Mouse (Mus musculus) hindbrain, embryonic 12.5 days (tissue): Measurements from ENCODE around the gene BC030867. TPM values are rescaled to one million over a fixed set of nuclear protein-coding genes. Genes with fewer than 3 reads are reported as not detected.
"Not testable (repeated sequence)": the region's sequence is repeated elsewhere in the genome, so short reads cannot be mapped to it uniquely, and the experiment has no call there.

ENCODE experiments used
- ATAC-seq: fragments of 200-750 bp; cut with Nextera tagmentation; 2 replicates; pipeline ENCODE4 v1.8.0; 2017; ENCODE audit warnings: moderate TSS enrichment; ENCODE audit not compliant: low FRiP score
- H3K27ac ChIP-seq: fragments of 300-500 bp; sonication (generic); 2 replicates; pipeline ENCODE4 v1.5.1; 2016; ENCODE audit warnings: mild to moderate bottlenecking
- H3K27me3 ChIP-seq: fragments of 300-500 bp; sonication (generic); 2 replicates; pipeline ENCODE4 v1.6.1; 2016; ENCODE audit warnings: mild to moderate bottlenecking
- H3K36me3 ChIP-seq: fragments of 300-500 bp; sonication (generic); 2 replicates; pipeline ENCODE4 v1.6.1; 2016; ENCODE audit warnings: mild to moderate bottlenecking
- H3K4me1 ChIP-seq: fragments of 300-500 bp; sonication (generic); 2 replicates; pipeline ENCODE4 v1.6.1; 2016
- H3K4me2 ChIP-seq: fragments of 300-500 bp; sonication (generic); replicated peaks from 2 replicates; pipeline ENCODE4 v1.6.1; 2016; ENCODE audit warnings: mild to moderate bottlenecking
- H3K4me3 ChIP-seq: fragments of 300-500 bp; sonication (generic); 2 replicates; pipeline ENCODE4 v1.5.1; 2016; ENCODE audit warnings: mild to moderate bottlenecking
- H3K9ac ChIP-seq: fragments of 300-500 bp; sonication (generic); 2 replicates; pipeline ENCODE4 v1.6.1; 2016; ENCODE audit warnings: mild to moderate bottlenecking, moderate library complexity
- H3K9me3 ChIP-seq: fragments of 300-500 bp; sonication (generic); replicated peaks from 2 replicates; pipeline ENCODE4 v1.6.1; 2016; ENCODE audit warnings: mild to moderate bottlenecking
- WGBS: fragments of 180-500 bp; shearing (Covaris S2); methylation state at CpG from one replicate; pipeline ENCODE4 v1.1.7; 2016; 5-methylcytosine and 5-hydroxymethylcytosine counted together
- polyA plus RNA-seq: library from polyadenylated mRNA; unstranded; fragments of >200 nt; fragmentation: Nextera tagmentation; extraction: Ambion mirVana; gene quantifications from 2 replicates; pipeline ENCODE4 v1.2.1, GENCODE M21; 2016

Gene BC030867
- polyA plus RNA-seq, 1 experiment from 2014 or later, result 12.5 TPM

DNA sequence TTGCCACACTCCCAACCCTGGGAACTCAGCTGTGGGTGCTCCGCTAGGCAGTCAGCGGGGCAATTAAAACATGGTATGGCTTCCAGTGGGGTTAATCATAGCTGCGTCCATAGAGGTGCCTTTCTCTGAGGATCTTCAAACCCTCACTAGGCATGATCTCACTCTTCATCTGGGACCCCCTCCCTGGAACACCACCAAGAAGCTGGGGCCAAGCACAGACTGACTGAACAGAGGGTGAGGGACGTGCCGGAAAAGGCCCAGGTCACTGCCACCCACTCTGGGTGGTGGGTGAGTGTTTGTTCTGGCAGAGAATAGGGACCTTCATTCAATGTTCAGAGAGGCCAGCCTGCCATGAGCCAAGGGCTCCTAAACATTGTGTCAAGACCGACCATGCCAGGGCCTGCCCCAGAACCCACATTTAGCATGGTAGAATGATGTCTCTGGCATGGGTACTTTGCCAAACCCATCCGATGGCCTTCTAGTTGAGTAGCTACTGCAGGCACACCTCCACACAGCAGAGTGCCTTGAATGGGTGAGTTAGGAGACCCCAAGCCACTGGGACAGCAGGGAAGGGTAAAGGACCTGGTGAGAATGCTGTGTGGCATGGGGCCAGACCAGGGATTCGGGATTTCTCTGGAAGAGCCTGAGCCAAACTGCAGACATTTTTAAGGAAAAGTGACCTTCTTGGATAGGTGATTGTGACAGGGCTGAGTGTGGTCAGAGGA lies 18.1 kb downstream of the BC030867 start:
- H3K36me3 ChIP-seq, result no peaks in the 10 kb centered on the region; the same call in 1 of the 2 replicates
- H3K4me2 ChIP-seq, result no peak overlapping the region
- H3K9me3 ChIP-seq, result no peaks in the 10 kb centered on the region
- H3K27ac ChIP-seq, result no peak overlapping the region
- ATAC-seq, result no peak
- peaks cover 3% of the 10 kb centered on the region; the same call in 1 of the 2 replicates for H3K4me1 ChIP-seq
- no peaks in the 10 kb centered on the region for H3K27me3 ChIP-seq
- 92% methylated on average over 8 of the region's 8 CpGs for WGBS
- H3K4me3 ChIP-seq, result no peak overlapping the region
- H3K9ac ChIP-seq, result no peak overlapping the region

DNA sequence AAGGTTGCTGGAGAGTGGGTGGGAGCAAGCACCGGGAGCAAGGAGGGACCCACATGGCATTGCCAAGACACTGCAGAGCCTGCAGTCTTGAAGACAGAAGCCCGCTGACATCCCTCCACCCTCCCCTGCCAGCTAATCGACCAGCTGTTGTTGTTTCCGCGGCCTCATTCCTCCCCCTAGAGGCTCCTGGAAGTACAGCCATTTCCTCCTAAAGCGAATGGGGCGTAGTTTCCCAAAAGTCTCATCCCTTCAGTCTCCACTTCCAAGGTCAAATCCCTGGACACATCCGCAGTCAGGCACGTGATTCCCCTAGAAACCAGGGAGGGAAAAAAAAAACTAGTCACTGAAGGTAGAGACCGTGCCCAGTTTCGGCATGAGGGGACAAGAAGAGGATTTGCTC lies 18.8 kb downstream of the BC030867 start:
- H3K36me3 ChIP-seq, result no peaks in the 10 kb centered on the region
- H3K9ac ChIP-seq, result no peak overlapping the region
- WGBS, result 7% methylated on average over 11 of the region's 11 CpGs

DNA sequence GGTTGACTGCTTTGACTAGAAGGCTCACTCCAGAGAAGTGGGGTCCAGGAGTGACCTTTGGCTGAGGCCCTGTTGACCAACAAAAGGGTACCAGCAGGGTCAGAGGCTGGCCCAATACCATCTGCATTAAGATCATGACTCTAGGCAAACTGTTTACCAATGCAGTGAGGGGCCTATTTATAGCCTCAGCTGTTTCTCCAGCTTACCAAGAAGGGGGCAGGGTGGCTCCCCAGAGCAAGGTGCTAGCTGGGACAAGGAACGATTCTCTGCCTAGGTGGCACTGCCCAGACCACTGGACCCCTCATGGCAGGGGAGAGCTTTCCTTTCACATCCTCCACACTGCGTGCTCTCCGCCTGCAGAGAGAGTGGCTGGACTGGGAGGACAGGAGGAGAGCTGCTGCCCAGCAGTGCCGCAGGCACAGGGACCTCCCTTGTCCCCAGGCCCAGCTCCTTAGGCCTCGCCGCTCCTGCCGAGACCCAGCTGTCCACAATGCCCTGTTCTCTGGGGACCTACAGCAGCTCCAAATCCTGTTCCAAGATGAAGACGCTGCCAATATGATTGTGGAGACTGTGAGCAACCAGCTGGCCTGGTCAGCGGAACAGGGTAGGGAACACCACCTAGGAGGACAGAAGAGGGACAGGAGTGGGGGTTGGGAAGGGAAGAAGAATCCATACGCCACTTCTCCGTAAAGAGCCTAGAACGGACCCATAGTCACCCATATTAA lies 20.0 kb downstream of the BC030867 start, which contains the start of gene Asb16:
TSS of gene Asb16 (plus strand) at position 224 of the 725 bp plus-strand sequence.
- Histone ChIP-seq H3K9me3 (no peaks in the 10 kb centered on the region), H3K27me3 (no peaks in the 10 kb centered on the region), H3K4me1 (peaks cover 3% of the 10 kb centered on the region; the same call in 1 of the 2 replicates), H3K27ac (no peak within 1 kb of the TSS), H3K4me2 (no peak within 1 kb of the TSS), H3K36me3 (no peaks in the 10 kb centered on the region), H3K9ac (no peak within 1 kb of the TSS), H3K4me3 (no peak within 1 kb of the TSS)
- 84% methylated on average over 12 of the region's 12 CpGs for WGBS
- no peak for ATAC-seq

More for the DNA sequence above, 18.8 kb downstream of the BC030867 start:
- Histone ChIP-seq H3K9me3 (no peaks in the 10 kb centered on the region), H3K4me3 (no peak overlapping the region), H3K27me3 (no peaks in the 10 kb centered on the region), H3K27ac (no peak overlapping the region), H3K4me2 (no peak overlapping the region; the same call in 1 of the 2 replicates), H3K4me1 (peaks cover 3% of the 10 kb centered on the region; the same call in 1 of the 2 replicates)
- ATAC-seq, result peak; percentile 63; the same call in 1 of the 2 replicates

DNA sequence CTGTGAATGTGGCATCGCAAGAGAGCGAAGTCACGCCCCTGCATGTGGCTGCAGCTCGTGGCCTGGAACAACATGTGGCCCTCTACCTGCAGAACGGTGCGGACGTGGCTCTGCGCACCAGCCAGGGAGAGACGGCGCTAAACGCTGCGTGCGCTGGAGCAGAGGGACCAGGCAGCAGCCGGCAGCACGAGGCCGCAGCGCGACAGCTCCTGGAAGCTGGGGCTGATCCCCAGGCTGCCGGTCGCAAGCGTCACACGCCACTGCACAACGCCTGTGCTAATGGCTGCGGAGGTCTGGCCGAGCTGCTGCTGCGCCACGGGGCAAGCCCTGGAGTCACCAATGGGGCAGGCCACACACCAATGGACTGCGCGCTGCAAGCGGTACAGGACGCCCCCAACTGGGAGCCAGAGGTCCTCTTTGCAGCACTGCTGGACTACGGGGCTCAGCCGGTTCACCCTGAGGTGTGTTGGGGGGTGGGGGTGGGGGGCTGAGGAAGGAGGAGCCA lies 27.8 kb downstream of the BC030867 start:
- Histone ChIP-seq H3K4me1 (peaks cover 10% of the 10 kb centered on the region), H3K4me3 (peak overlapping the region; percentile 33), H3K4me2 (peak overlapping the region; percentile 77), H3K36me3 (no peaks in the 10 kb centered on the region), H3K27me3 (peaks cover 15% of the 10 kb centered on the region), H3K9me3 (no peaks in the 10 kb centered on the region), H3K27ac (peak overlapping the region; percentile 44; the same call in 1 of the 2 replicates), H3K9ac (peak overlapping the region; percentile 59)
- WGBS, result under 1% methylated on average over 33 of the region's 33 CpGs
- ATAC-seq, result peak; percentile 69

DNA sequence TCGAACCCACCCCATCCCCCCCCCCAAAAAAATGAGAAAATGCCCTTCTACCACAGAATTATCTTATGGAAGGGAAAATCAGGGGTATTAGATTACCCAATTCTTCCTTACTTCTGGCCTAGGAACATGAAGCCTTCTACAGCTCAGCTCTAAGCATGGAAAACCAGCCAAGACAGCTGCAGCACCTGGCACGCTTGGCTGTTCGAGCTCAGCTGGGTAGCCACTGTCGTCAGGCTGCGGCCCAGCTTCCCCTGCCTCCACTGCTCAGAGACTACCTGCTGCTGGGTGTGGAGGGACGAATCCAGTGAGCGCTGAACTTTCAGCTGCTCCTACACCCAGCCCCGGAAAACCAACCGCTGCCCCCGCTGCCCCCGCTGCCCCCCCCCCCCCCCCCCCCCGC lies 29.1 kb downstream of the BC030867 start:
- ATAC-seq, result no peak
- Histone ChIP-seq H3K27me3 (peaks cover 15% of the 10 kb centered on the region), H3K4me1 (peaks cover 10% of the 10 kb centered on the region), H3K36me3 (no peaks in the 10 kb centered on the region), H3K27ac (no peak overlapping the region), H3K4me3 (no peak overlapping the region), H3K4me2 (no peak overlapping the region), H3K9ac (no peak overlapping the region), H3K9me3 (no peaks in the 10 kb centered on the region)
- 52% methylated on average over 9 of the region's 12 CpGs for WGBS

DNA sequence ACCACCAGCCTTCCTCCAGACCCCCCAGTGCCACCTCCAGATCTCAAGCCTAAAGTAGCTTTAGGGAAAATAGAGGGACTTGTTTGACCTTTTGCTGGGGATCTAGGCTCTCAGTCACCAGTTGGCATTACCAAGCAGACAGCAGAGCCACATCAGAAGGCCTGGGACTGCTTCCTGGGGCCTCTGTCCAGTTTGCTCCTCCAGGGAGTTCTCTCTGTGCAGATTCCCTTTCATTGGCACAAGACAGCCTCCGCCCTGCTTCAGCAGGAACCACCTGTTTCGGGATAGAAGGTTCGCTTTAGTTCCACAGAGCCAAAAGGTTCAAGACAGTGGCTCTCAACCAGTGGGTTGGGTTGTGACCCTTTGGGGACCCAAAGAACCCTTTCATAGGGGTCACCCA lies 30.9 kb downstream of the BC030867 start:
- no peak overlapping the region for H3K4me3 ChIP-seq
- H3K27me3 ChIP-seq, result peaks cover 15% of the 10 kb centered on the region
- WGBS, result 91% methylated on average over 3 of the region's 3 CpGs
- no peak overlapping the region for H3K9ac ChIP-seq
- H3K4me1 ChIP-seq, result peaks cover 10% of the 10 kb centered on the region
- no peak for ATAC-seq
- H3K4me2 ChIP-seq, result no peak overlapping the region
- no peaks in the 10 kb centered on the region for H3K36me3 ChIP-seq
- no peaks in the 10 kb centered on the region for H3K9me3 ChIP-seq
- H3K27ac ChIP-seq, result no peak overlapping the region

DNA sequence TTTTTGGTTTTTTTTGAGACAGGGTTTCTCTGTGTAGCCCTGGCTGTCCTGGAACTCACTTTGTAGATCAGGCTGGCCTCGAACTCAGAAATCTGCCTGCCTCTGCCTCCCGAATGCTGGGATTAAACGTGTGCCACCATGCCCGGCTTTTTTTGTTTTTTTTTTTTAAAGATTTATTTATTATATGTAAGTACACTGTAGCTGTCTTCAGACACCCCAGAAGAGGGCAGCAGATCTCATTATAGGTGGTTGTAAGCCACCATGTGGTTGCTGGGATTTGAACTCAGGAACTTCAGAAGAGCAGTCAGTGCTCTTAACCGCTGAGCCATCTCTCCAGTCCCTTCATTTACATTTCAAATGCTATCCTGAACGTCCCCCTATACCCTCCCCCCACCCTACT lies 31.6 kb downstream of the BC030867 start:
- ATAC-seq, H3K9me3 ChIP-seq, H3K36me3 ChIP-seq, H3K27ac ChIP-seq, H3K9ac ChIP-seq, H3K4me3 ChIP-seq, H3K4me2 ChIP-seq, H3K4me1 ChIP-seq: not testable (repeated sequence)
- peaks cover 11% of the 10 kb centered on the region for H3K27me3 ChIP-seq
- 73% methylated on average over 6 of the region's 6 CpGs for WGBS

DNA sequence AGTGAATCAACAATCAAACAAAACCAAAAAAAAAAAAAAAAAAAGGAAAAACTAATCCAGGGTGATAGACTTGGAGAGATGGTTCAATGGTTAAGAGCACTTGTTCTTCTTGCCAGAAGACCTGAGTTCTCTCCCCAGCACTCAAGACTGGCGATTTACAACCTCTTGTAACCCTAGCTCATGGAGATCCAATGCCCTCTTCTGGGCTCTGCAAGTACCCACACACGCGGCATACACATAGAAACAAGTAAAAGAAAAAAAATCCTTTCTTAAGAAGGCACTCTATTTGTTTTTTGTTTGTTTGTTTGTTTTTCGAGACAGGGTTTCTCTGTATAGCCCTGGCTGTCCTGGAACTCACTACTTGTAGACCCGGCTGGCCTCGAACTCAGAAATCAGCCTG lies 35.2 kb downstream of the BC030867 start:
- 84% methylated on average over 6 of the region's 6 CpGs for WGBS
- H3K9me3 ChIP-seq, result no peaks in the 10 kb centered on the region
- H3K27ac ChIP-seq, result peak overlapping the region; percentile 81; the same call in 1 of the 2 replicates
- ATAC-seq, result no peak
- peak overlapping the region; percentile 80 for H3K4me2 ChIP-seq
- H3K27me3 ChIP-seq, result no peaks in the 10 kb centered on the region
- H3K36me3 ChIP-seq, result peaks cover 17% of the 10 kb centered on the region
- H3K4me3 ChIP-seq, result peak overlapping the region; percentile 82; the same call in 1 of the 2 replicates
- peaks cover 17% of the 10 kb centered on the region for H3K4me1 ChIP-seq
- no peak overlapping the region for H3K9ac ChIP-seq

DNA sequence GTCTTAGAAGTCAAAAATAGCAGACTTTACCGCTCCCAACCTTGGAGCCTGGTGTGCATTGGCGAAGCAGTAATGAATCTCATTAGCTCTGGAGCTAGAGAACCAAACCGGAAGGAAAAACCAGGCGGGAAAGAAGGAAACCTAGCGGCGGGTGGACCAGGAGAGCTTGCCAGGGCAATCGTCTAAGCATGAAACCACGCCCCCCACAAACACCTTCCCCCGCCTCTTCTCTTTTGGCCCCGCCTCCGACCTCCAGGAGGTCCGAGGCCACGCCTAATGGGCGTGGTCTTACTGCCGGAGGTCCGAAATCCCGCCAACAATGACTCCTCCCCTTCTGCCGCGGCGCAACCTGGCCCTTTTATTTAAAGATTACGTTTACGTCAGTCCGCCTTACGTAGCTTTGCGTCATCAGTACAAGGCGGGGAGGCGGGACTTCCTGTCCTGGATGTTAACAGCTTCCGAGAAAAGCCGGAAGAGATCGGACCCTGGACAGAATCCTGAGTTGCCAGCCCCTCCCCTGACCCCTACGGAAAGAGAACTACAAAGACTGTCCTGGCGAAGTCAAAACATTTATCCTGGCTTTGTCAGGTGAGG lies 35.9 kb downstream of the BC030867 start, which contains the start of gene Tmub2:
TSS of gene Tmub2 (plus strand) at position 431 of the 594 bp plus-strand sequence.
- Histone ChIP-seq H3K4me2 (peak within 1 kb of the TSS; percentile 80), H3K4me3 (peak within 1 kb of the TSS; percentile 82), H3K36me3 (peaks cover 22% of the 10 kb centered on the region), H3K27me3 (no peaks in the 10 kb centered on the region), H3K9ac (peak within 1 kb of the TSS; percentile 91), H3K27ac (peak within 1 kb of the TSS; percentile 81), H3K4me1 (peaks cover 20% of the 10 kb centered on the region), H3K9me3 (no peaks in the 10 kb centered on the region)
- WGBS, result under 1% methylated on average over 32 of the region's 32 CpGs
- ATAC-seq, result peak; percentile 89

DNA sequence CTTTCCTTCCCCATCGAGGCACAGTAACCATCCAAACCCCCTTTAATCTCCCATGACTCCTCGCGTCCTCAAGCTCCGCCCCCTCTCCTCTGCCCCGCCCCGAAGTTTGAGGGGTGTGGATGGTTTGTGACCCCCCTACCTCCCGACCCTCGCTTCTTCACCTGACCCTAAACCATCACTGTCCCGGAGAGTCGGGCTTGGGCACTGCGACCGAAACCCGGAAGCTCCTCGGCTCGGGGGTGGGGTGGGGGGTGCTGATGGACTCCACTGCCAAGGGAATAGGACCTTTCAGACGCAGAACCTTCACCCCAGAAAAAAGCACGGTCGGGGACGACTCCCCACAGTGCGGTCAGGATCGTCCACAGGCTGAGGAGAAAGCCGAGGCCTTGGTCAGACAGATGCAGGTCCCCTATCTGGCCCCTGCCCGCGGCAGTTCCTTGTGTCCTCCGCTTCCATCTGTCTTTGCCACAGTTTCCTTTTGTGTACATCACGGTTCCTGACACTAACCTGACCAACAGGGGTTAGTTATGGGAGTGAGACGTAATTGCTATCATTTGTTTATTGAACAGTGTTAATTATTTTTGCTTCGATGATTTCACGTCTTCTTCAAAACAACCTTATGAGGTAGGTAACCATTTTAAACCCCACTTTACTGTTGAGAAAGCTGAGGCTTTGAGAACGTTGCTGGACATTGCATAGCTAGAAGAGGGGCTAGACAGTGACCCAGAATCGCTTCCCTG lies 36.6 kb downstream of the BC030867 start:
- H3K4me2 ChIP-seq, result peak overlapping the region; percentile 80
- peak overlapping the region; percentile 82 for H3K4me3 ChIP-seq
- H3K27me3 ChIP-seq, result no peaks in the 10 kb centered on the region
- H3K27ac ChIP-seq, result peak overlapping the region; percentile 81
- peaks cover 26% of the 10 kb centered on the region for H3K36me3 ChIP-seq
- no peaks in the 10 kb centered on the region for H3K9me3 ChIP-seq
- H3K4me1 ChIP-seq, result peaks cover 20% of the 10 kb centered on the region
- ATAC-seq, result peak; percentile 76
- WGBS, result 6% methylated on average over 31 of the region's 31 CpGs
- peak overlapping the region; percentile 91 for H3K9ac ChIP-seq

DNA sequence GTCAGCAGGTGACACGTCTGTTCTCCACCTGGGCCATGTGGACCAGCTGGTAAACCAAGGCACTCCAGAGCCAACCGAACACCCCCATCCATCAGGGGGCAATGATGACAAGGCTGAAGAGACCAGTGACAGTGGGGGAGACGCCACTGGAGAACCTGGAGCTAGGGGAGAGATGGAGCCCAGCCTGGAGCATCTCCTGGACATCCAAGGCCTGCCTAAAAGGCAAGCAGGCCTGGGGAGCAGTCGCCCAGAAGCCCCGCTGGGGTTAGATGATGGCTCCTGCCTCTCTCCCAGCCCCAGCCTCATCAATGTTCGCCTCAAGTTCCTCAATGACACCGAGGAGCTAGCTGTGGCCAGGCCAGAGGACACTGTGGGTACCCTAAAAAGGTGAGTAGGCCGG lies 38.8 kb downstream of the BC030867 start:
- Histone ChIP-seq H3K36me3 (peaks cover 48% of the 10 kb centered on the region), H3K4me3 (no peak overlapping the region), H3K9ac (no peak overlapping the region)

More for the DNA sequence above, 38.8 kb downstream of the BC030867 start:
- ATAC-seq, result no peak
- Histone ChIP-seq H3K4me2 (no peak overlapping the region), H3K4me1 (peaks cover 23% of the 10 kb centered on the region), H3K27ac (no peak overlapping the region), H3K27me3 (no peaks in the 10 kb centered on the region), H3K9me3 (no peaks in the 10 kb centered on the region)
- WGBS, result 90% methylated on average over 8 of the region's 8 CpGs
